Mouse (Mus musculus): ENCODE results near the gene Mical2.

DNA sequence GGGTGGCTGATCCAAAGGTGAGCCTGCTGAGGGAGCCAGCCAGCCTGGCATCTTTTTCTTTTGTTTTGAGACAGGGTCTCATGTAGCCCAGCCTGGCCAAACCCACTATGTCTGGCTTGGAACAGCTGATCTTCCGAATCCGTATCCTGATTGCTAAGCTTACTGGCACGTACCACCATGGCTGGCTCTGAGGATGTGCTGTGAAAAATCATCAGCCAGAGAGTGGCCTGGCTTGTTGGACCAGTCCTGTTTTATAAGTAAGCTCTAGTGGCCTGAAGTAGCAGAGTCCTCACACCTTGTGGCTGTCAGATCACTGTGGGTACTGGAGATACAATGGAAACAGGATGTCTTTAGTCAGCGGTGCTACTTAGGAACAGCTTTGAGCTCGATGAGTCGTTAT, 47.8 kb downstream of the Mical2 start:
- no peak for TF ChIP-seq CTCF (IDR thresholded peaks at IDR 0.05; ENCODE audit: insufficient read depth, low read length)
- TF ChIP-seq POLR2A (IDR thresholded peaks at IDR 0.05; ENCODE audit: borderline replicate concordance, extremely low read depth, low read depth, low read length): no peak

Measured in lung, adult 2 months (tissue).